Mouse (Mus musculus): ENCODE data around the gene Cpeb1.

The Cpeb1 gene

GRCm38 (mm10) chr7:81327661-81328060, 127.6 kb downstream of the Cpeb1 start:
- DNase-seq (ENCODE audit: low spot score): no peak

GRCm38 (mm10) chr7:81326859-81327258, 128.4 kb downstream of the Cpeb1 start:
- no peak for DNase-seq (ENCODE audit: low spot score)

- no peak for DNase-seq (ENCODE audit: low spot score)
These were observed 129.2 kb downstream of the Cpeb1 start for GRCm38 (mm10) chr7:81326043-81326442.

GRCm38 (mm10) chr7:81321776-81322175, 133.5 kb downstream of the Cpeb1 start:
- no peak for DNase-seq (ENCODE audit: low spot score)

- no peak for DNase-seq (ENCODE audit: low spot score)
These were observed 135.5 kb downstream of the Cpeb1 start for GRCm38 (mm10) chr7:81319749-81320148.

DNA sequence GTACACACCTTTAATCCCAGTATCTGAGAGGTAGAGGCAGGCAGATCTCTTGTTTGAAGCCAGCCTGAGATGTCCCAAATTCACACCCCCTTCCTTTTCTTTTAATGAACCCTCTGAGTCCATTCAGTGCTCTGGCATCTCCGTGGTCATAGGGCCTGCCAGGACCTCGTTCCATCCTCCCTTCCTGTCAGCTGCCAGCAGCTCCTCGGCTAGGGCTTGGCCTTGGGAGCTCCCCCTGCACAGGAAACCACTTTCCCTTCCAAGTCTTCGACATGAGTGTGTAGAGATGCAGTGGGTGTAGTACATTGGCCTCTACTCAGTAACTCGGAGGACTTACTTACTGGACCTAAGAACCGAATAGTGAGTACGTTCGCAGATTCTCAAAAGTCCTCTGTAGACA, 139.7 kb downstream of the Cpeb1 start:
- no peak for DNase-seq (ENCODE audit: low spot score)

GRCm38 (mm10) chr7:81311581-81311980, 143.7 kb downstream of the Cpeb1 start:
- no peak for DNase-seq (ENCODE audit: low spot score)

DNA sequence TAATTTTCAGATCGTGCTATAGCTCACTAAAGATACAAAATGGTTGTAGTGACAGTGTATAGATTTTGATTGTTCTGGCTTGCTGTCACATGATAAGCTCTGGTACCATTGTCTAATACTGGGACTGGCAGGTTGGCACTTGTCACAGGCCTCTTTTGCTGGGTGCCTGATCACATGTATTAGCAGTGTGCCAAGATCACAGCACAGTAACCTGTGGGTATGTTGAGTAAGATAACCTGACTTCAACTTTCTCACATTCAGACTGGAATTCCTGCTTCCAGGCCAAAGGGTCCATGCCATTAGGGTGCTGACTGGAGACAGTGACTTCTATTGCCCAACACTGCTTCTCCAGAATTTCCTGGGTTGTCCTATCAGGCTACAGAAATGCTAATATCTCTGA, 144.1 kb downstream of the Cpeb1 start:
- no peak for DNase-seq (ENCODE audit: low spot score)

DNA sequence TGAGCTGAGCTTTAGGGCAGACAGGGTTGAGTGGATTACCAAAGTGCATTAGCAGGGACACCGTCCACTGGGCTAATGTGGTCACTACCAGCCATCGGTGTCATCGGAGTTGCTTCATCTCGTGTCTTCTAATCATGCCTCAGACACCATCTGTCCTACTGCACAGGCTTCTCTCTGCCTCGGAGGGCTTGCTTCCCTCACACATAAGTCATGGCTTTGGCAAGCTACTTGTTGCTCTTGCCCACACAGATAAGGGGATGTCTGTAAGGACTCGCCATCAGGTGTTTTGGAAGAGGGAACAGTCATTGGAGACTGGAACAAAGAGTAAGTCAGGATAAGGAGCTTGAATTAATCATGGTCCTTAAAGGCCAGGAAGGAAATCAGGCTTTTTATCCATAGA, 146.0 kb downstream of the Cpeb1 start:
- no peak for DNase-seq (ENCODE audit: low spot score)

DNA sequence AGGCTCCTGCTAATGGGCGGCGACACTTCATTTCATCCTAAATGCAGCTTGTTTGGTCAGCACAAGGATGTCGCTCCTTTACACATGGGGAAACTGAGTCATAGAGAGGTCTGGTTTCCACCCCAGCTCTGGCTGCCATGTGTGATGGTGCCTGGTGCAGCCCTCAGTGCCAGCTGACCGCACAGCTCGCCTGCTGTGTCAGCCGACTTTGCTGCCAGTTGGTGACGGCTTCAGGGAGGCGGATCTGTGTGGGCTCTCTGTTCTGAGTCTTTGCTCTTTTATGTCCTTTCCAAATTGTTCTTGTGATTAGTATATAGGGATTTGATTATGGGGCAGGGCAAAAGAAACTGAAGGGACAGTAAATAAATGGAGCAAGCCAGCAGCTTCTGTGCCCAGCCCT, 147.5 kb downstream of the Cpeb1 start:
- DNase-seq (ENCODE audit: low spot score): no peak

DNA sequence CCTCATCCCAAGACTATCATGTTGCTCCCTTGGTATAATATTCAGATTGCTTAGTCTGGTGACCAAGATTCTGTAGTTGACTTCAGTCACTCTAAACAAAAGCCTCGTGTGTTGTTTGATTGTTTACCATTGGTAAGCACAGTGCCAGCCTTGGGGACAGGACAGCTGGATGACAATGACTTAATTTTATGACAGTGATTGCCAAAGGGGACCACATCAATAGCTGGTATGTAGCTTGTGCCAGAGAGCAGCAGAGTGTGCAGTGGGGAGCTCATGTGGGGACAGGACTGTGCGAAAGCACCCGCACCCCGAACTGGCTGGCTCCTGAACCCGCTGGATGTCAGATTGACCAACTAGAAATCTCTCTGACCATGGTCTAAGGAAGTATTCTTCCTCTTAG, 150.6 kb downstream of the Cpeb1 start:
- DNase-seq (ENCODE audit: low spot score): no peak

DNA sequence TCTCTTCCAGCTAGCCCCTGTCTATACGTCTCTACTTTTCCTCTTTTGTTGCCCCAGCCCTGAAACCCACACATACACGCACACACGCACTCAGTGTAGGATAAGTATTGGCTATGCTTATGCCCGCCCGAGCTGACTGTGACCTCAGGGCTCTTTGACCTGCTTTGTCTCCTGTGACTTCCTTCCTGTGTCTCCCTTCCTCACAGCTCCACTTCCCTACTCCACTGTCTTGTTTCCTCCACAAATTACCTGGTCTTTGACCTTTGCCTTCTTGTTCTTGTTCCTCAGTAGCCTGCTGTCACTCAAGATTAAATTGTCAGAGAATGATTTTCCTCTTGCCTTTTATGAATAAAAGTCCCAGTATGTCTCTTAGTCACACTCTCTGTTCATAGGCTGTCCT, 151.2 kb downstream of the Cpeb1 start:
- no peak for DNase-seq (ENCODE audit: low spot score)

GRCm38 (mm10) chr7:81303682-81304081, 151.6 kb downstream of the Cpeb1 start:
- no peak for DNase-seq (ENCODE audit: low spot score)

DNA sequence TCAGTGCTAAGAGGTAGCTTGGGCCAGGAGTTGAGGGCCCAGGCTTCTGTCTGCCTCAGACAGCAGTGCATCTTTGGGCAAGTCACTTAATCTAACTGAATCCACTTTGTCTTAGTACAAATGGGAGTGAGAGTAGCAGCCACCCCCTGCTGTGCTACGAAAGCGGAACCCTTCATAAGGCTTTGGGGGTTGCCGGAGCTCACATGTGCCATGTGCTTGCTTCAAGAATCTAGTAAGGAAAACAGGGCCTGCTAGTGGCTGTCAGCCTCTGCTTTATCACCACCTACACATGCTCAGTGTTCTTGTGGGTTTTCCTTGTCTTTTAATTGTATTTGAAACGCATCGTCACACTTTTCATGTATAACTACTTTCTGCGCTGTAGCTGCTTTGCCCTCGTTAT, 153.9 kb downstream of the Cpeb1 start:
- DNase-seq (ENCODE audit: low spot score): peak; percentile 28

- peak; percentile 29 for DNase-seq (ENCODE audit: low spot score)
These were observed 157.1 kb downstream of the Cpeb1 start for GRCm38 (mm10) chr7:81298206-81298605.

Measured in embryo, embryonic 10 days (tissue).